Mouse (Mus musculus): ENCODE measurements around the gene Il9.

The Il9 gene

DNA sequence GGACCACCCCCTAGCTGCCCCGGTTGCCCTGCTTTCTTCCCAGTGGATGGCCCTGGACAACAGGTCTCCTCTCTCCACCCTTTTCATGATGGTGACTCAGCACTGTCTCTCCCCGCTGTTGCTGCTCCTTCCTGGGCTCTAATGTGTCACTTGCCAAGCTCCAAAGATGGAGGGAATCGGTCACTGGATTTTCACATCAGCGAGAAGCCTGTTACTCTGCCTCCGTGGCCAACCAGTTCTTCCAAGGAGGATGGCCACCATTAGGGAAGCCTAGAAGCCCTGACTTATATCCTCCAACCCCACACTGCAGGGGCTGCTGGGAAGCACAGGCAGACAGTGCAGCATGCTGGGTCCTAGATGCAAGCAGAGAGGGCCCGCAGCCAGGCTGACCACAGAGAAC, 10.8 kb downstream of the Il9 start:
- DNase-seq: no peak

- no peak for DNase-seq
These were observed 13.5 kb downstream of the Il9 start for GRCm38 (mm10) chr13:56468536-56468935.

GRCm38 (mm10) chr13:56467786-56468185, 14.3 kb downstream of the Il9 start:
- DNase-seq: no peak

GRCm38 (mm10) chr13:56463750-56464149, 18.3 kb downstream of the Il9 start:
- DNase-seq: no peak

DNA sequence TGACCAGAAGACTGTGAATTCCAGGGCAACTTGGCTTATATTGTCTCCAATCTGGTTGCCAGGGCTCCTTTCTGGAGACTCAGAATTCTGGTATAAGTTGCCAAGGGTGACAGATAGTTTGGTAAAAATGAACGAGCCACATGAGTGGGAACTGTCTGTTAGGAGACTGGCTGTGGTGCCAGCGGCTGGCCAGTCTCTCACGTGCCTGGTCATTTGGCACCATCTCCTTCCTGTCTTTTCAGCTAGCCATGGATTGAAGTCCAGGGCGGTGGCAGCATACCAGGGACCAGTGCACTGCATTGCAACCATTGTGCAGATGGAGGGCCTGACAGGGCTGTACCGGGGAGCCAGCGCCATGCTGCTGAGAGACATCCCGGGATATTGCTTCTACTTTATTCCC, 18.8 kb downstream of the Il9 start:
- DNase-seq: no peak

- DNase-seq: no peak
These were observed 19.3 kb downstream of the Il9 start for GRCm38 (mm10) chr13:56462791-56463190.

DNA sequence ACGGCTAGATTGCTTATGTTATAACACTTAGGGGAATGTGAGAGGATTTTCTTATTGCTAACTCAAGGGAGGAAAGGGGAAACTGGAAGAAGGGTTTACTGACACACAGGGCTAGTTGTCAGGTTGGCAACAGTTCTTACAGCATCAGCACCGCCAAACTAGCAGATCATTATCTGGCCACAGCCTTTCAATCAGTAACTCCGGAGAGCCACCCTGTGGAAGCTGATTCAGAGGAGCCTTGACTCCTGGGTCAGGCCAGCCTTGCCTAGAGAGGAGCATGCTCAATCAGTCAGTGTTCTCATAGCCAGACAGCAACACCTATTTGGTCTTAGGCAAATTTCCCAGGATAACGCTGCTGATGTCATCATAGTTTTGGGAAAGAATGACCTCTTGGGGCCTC, 20.6 kb downstream of the Il9 start:
- no peak for DNase-seq

DNA sequence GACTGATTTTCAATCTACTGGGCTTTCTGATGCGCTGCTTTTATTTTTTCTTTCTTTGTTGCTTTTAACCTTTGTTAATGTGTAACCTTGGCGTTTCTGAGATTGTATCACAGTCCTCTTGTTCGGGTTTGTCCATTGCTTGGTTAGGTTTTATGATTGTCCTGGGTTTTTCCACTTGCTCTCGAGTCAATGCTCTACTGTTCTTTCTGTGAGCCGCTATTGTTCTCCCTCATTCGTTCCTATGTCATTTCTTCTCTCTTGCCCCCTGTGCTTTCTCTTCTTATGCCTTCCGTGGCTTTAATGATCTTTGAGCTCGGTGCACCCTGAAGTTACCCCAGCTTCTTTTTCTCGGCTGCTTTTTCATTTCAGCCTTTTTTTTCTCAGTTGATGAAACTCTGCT, 24.0 kb downstream of the Il9 start:
- DNase-seq: no peak

DNA sequence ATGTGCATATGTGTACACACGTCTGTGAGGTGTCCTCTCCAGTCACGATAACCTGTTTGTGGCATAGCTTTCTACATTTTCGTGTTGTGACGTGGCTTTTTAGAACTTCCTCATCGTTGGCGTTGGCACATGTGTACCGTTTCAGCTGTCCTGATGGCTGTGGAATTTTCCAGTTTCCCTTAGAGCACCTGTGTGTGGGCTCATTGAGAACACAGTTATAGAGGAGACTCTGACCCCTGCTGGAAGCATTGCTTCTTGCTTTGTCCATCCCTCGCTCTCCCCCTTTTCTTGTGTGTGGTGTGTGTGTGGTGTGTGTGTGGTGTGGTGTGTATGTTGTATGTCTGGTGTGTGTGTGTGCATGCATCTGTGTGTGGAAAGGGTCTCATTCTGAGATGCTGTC, 32.0 kb downstream of the Il9 start:
- DNase-seq: no peak

DNA sequence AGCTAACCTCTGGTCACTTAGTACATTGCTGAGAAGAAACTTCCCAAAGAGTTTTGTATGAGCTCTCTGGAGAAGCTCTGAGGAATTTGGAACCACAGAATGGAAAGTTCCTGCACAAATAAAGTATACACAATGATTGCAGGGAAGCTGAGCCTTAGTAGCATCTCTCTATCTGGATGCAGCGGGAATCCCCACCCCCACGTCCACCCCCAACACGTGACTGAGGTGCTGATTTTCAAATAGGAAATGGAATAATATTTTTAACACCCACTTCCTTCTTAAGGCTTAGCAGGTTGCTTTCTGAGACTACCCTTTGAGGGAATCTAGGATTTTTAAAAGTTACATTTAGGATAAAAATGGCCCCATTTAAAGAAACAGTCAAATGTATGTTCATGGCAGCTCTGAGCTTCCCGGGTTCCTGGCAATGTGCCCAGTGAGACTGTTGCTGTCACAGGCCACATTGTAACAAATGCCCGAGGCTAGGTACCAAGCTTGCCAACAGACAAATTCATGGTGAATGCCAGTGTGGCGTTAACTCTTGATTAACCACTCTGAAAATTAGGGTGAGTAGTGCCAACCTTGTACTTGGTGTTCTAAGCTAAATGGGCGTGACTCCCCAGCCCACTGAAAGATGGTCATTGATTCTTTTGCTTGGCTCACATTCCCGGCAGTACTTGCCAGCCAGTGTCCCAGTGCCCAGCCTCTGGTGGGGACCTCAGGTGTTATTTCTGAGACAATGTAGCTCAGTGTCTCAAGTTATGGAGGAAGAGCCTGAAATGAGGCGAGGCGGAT, 32.6 kb downstream of the Il9 start:
- DNase-seq: no peak

DNA sequence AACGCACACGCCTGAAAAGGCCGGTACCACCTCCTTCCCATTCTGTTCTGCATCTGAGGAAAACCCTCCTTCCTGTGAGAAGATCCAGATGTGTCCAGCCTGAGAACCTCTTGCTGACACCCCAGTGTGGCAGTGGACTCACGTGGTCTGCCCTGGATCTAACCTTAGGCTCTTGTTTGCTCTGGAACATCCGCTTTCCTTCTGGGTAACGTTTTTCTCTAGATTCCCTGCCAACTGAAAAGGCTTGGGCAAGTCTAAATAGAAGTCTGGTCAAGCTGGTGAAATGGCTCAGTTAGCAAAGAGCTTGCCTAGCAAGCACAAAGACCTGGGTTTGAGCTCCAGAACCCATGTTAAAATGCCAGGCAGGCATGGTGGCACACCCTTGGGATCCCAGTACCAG, 37.0 kb downstream of the Il9 start:
- no peak for DNase-seq

DNA sequence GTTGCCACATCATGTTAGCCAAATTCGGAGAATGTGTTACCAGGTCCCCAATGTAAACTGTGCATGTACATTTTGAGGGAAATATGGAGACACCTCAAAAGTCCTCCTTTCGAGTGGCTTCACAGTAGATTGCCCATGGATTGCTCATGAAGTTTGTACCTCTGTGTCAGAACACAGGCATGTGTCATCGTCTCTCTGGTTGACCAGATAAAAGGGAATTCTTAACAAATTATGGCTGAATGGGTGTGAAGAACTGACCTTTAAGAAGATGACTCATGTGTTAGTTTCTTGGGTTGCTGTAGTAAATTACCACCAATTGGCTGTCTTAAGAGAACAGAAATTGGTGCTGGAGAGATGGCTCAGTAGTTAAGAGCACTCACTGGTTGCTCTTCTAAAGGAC, 37.9 kb downstream of the Il9 start:
- DNase-seq: no peak

- no peak for DNase-seq
These were observed 38.6 kb downstream of the Il9 start for GRCm38 (mm10) chr13:56443411-56443810.

- DNase-seq: no peak
These were observed 43.6 kb downstream of the Il9 start, which contains the start of gene Slc25a48 for GRCm38 (mm10) chr13:56438211-56439075. Gene Slc25a48 (plus strand): TSS chr13:56438355.

DNA sequence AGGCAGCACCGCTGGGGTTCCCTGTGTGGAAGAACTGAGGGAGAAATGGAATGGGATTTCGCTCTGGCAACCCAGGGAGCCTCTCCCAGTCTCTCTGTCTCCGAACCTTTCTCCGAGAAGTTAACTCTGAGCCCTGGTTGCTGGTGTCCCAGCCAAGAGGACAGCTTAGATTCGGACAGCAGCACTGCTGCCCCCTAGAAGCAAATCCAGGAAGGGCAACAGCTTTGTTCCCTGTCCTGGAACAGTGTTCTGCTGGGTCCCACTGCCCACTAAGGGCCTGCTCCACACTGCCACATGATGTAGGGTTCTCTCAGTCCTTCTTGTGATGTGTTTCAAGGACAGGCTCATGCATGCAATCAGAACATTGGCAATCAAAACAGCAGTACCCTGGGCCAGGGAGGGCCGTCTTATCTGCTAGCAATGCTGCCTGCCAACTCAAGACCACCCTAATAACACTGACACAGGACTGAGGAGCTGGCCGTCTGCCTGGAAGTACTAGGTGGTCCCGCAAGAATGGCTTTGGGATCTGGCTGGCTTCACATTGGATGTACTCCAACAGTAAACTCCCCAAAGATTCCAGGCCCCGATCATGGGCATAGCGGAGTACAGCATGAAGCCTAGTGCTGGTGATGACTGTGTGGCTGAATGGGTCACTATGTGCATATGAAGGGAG, 46.3 kb downstream of the Il9 start:
- no peak for DNase-seq

DNA sequence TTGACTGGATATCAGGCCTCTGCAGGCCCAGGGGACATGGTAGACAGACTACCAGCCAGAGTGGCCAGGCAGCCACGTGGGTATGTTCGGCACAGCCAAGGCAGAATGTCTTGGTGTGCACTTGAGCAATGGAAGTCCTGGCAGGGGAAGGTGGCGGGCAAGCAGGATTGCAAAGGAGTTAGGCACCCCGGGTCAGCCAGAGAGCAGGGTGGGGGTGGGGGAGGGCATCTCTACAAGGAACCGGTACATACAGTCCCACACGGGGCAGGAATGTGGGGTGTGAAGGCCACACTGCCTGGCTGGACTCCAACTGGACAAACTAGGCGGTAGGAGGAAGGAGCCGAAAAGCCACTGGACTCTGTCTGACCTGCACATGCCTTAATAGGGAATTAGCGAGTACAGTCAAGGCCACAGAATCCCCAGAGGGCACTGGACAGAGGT, 47.7 kb downstream of the Il9 start:
- no peak for DNase-seq

DNA sequence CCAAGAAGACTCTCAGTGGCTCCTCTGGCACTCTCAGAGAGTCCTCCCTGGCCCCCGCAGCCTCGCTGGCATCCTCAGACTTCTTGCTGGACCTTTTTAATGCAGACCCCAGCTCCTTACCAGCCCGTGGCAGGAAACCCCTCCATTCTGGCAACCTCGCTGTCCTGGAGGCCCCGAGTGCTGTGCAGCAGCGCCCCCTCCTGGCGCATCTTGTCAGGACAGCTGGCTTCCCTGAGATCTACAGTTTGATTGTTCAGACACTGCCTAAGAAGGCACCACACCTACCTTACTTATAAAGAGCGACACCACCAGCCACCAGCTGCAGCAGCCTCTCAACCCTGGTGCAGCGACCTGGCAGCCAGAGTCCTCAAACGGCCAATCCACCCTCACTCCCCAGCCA, 48.6 kb downstream of the Il9 start:
- peak; percentile 34 for DNase-seq

- DNase-seq: no peak
These were observed 49.5 kb downstream of the Il9 start for GRCm38 (mm10) chr13:56432496-56432895.
